Comparison of ENCODE assay signal across 10 mouse cellular contexts in genomic region chr9:97013153-97013552, GRCm38 (mm10). TPM values are rescaled to one million over a fixed set of nuclear protein-coding genes. Genes with fewer than 3 reads are reported as not detected.
DNase-seq lines count a peak whose midpoint lies in the region; ATAC-seq lines count a peak whose summit lies in the region.
"Had no signal": no experiment of that assay in that cellular context is flagged by ENCODE, and none has a peak within 500 bp of the region (broad histone marks: within the 10 kb centered on the region; RNA-seq: fewer than 3 reads in every experiment).

No protein-coding gene starts in this region.

- peak overlapping the region; percentile 45 to 85 for H3K27ac ChIP-seq in heart, embryonic 14.5 days (replicated peaks in 1 of 2; ENCODE audit: control insufficient read depth in 1 of 2, insufficient read depth in 1 of 2, low read depth in 2 of 2, low read length in 2 of 2)
- no peak overlapping the region for H3K27ac ChIP-seq in embryonic facial prominence, embryonic 14.5 days (replicated peaks; ENCODE audit: low read depth, low read length)
- no peak overlapping the region for H3K27ac ChIP-seq in stomach, embryonic 15.5 days

- H3K4me2 ChIP-seq in heart, embryonic 14.5 days (ENCODE audit: low read length), result no peak overlapping the region
- no peak overlapping the region for H3K4me2 ChIP-seq in embryonic facial prominence, embryonic 14.5 days (ENCODE audit: low read depth, low read length)
- no peak overlapping the region for H3K4me2 ChIP-seq in stomach, embryonic 15.5 days

- H3K27me3 ChIP-seq in heart, embryonic 14.5 days (ENCODE audit: control insufficient read depth, insufficient read depth, low read length), result no peaks in the 10 kb centered on the region
- peaks cover 11% of the 10 kb centered on the region for H3K27me3 ChIP-seq in embryonic facial prominence, embryonic 14.5 days (replicated peaks; ENCODE audit: control insufficient read depth, insufficient read depth, low read length)
- H3K27me3 ChIP-seq in stomach, embryonic 15.5 days (replicated peaks), result no peaks in the 10 kb centered on the region

- no peak overlapping the region for H3K9ac ChIP-seq in heart, embryonic 14.5 days (ENCODE audit: low read length)
- no peak overlapping the region for H3K9ac ChIP-seq in embryonic facial prominence, embryonic 14.5 days (ENCODE audit: low read depth, low read length)
- H3K9ac ChIP-seq in stomach, embryonic 15.5 days, result no peak overlapping the region

- whole genome bisulfite sequencing in heart, embryonic 14.5 days, result 16% methylated on average over 6 of the region's 6 CpGs
- 30% methylated on average over 6 of the region's 6 CpGs for WGBS in embryonic facial prominence, embryonic 14.5 days
- 29% methylated on average over 6 of the region's 6 CpGs for WGBS in stomach, embryonic 15.5 days

- H3K9me3 ChIP-seq in heart, embryonic 14.5 days (ENCODE audit: control insufficient read depth, low read length), result no peaks in the 10 kb centered on the region
- peaks cover 13% of the 10 kb centered on the region; the same call in 1 of the 2 replicates for H3K9me3 ChIP-seq in embryonic facial prominence, embryonic 14.5 days (ENCODE audit: control insufficient read depth, low read length)
- H3K9me3 ChIP-seq in stomach, embryonic 15.5 days, result peaks cover 2% of the 10 kb centered on the region; the same call in 1 of the 2 replicates

- H3K36me3 ChIP-seq in heart, embryonic 14.5 days (ENCODE audit: control insufficient read depth, insufficient read depth, low read length), result no peaks in the 10 kb centered on the region
- no peaks in the 10 kb centered on the region for H3K36me3 ChIP-seq in embryonic facial prominence, embryonic 14.5 days (ENCODE audit: control insufficient read depth, insufficient read depth, low read length)
- H3K36me3 ChIP-seq in stomach, embryonic 15.5 days, result no peaks in the 10 kb centered on the region

- intact Hi-C loops in left cerebral cortex, postnatal 4 days (cut with DNase I), result no loop called here

- H3K4me1 ChIP-seq in heart, embryonic 14.5 days (ENCODE audit: control insufficient read depth in 2 of 2, insufficient read depth in 2 of 2, low read length in 2 of 2), result peaks cover 31 to 55% of the 10 kb centered on the region in 2 experiments
- H3K4me1 ChIP-seq in embryonic facial prominence, embryonic 14.5 days (ENCODE audit: control insufficient read depth, insufficient read depth, low read length), result peaks cover 18% of the 10 kb centered on the region
- H3K4me1 ChIP-seq in stomach, embryonic 15.5 days, result peaks cover 11% of the 10 kb centered on the region

- ATAC-seq in heart, embryonic 14.5 days (ENCODE audit: insufficient number of reproducible peaks, insufficient read depth, low FRiP score, low read depth), result no peak; the same call in 1 of the 2 replicates
- peak; percentile 64 for ATAC-seq in embryonic facial prominence, embryonic 14.5 days (ENCODE audit: low read depth)
- peak; percentile 16; the same call in 1 of the 2 replicates for ATAC-seq in stomach, embryonic 15.5 days (ENCODE audit: insufficient read depth, low FRiP score, low read depth)

- no peak for DNase-seq in heart, adult 8-10 months (ENCODE audit: low spot score)
- peak; percentile 68 for DNase-seq in embryonic facial prominence, embryonic 14.5 days (ENCODE audit: low spot score)
- DNase-seq in kidney, adult 11 months, result peak; percentile 85
- peak; percentile 28 for DNase-seq in left cerebral cortex, postnatal 4 days
- no peak for DNase-seq in yolk sac, embryonic 10.5 days (ENCODE audit: low spot score)
- DNase-seq in cerebellum, adult 8-10 months, result no peak

- H3K4me3 ChIP-seq in heart, embryonic 14.5 days (ENCODE audit: control insufficient read depth in 1 of 2, insufficient read depth in 1 of 2, low read depth in 1 of 2, low read length in 2 of 2), result no peak overlapping the region
- no peak overlapping the region for H3K4me3 ChIP-seq in embryonic facial prominence, embryonic 14.5 days (ENCODE audit: low read depth, low read length)
- no peak overlapping the region for H3K4me3 ChIP-seq in stomach, embryonic 15.5 days (replicated peaks)
- H3K4me3 ChIP-seq: erythroblast, embryonic 14.5 days; megakaryocyte, embryonic 14.5 days had no signal

RNA-seq across cellular contexts. Expression of gene Spsb4, which starts 5.5 kb away (rescaled TPM):
- 41.9 and 46.3 TPM in 2 replicates for polyA plus RNA-seq in heart, embryonic 14.5 days (2014; fragmentation: Nextera tagmentation; extraction: Ambion mirVana)
- total RNA-seq in heart, adult 8-10 months (2022), result 1 to 10 TPM; 3.3 to 4.9 (median 4.3) TPM
- 12.6 and 15.0 TPM in 2 replicates for polyA plus RNA-seq in embryonic facial prominence, embryonic 14.5 days (2014; fragmentation: Nextera tagmentation; extraction: Ambion mirVana)
- total RNA-seq in left cerebral cortex, postnatal 4 days (2021), result 10 to 100 TPM; 20.2 to 20.6 TPM
- polyA plus RNA-seq in stomach, embryonic 15.5 days (2015; fragmentation: Nextera tagmentation; extraction: Ambion mirVana), result 21.5 and 25.4 TPM in 2 replicates

Comparison
In these comparisons a context has a peak if more than half of its experiments do, and no peak if none do; other contexts are left out.
1. H3K27ac ChIP-seq: peak in heart, embryonic 14.5 days (2 of 2); none in embryonic facial prominence, embryonic 14.5 days (single experiment) and stomach, embryonic 15.5 days (single experiment).
2. DNase-seq: peak in embryonic facial prominence, embryonic 14.5 days (single experiment), kidney, adult 11 months (single experiment) and left cerebral cortex, postnatal 4 days (single experiment); none in heart, adult 8-10 months (single experiment), yolk sac, embryonic 10.5 days (single experiment) and cerebellum, adult 8-10 months (single experiment).